Mouse (Mus musculus) small intestine, adult 2 months (tissue): ENCODE data around the gene Metap1. TPM values are rescaled to one million over a fixed set of nuclear protein-coding genes. Genes with fewer than 3 reads are reported as not detected.

Experiments used
- H3K27ac ChIP-seq: fragments of 200-500 bp; 2 replicates; pipeline ENCODE4 v1.5.1; 2012; ENCODE audit warnings: low read depth, low read length, control low read depth, inconsistent platforms; ENCODE audit not compliant: insufficient read depth
- H3K27me3 ChIP-seq: fragments of 200-500 bp; 2 replicates; pipeline ENCODE4 v1.6.1; 2012; ENCODE audit warnings: mild to moderate bottlenecking, moderate library complexity, low read length, inconsistent platforms; ENCODE audit not compliant: control insufficient read depth, insufficient read depth
- H3K36me3 ChIP-seq: fragments of 200-500 bp; 2 replicates; pipeline ENCODE4 v1.6.1; 2012; ENCODE audit warnings: mild to moderate bottlenecking, low read length, control low read depth, inconsistent platforms; ENCODE audit not compliant: control insufficient read depth, insufficient read depth
- H3K4me1 ChIP-seq: fragments of 200-500 bp; 2 replicates; pipeline ENCODE4 v1.6.1; 2012; ENCODE audit warnings: low read length, inconsistent platforms, mixed read lengths; ENCODE audit not compliant: control insufficient read depth, insufficient read depth, insufficient read length
- H3K4me3 ChIP-seq: fragments of 200-500 bp; 2 replicates; pipeline ENCODE4 v1.5.1; 2012; ENCODE audit warnings: low read depth, mild to moderate bottlenecking, control low read depth, inconsistent platforms, low read length, moderate library complexity
- CTCF ChIP-seq: fragments of 200-500 bp; IDR thresholded peaks from 2 replicates; pipeline ENCODE4 v1.5.1; 2012; ENCODE audit warnings: low read depth, mild to moderate bottlenecking, control low read depth, inconsistent platforms, low read length, moderate library complexity, mixed read lengths; ENCODE audit not compliant: insufficient replicate concordance, insufficient read length; ENCODE audit errors: extremely low read depth
- POLR2A ChIP-seq: fragments of 200-500 bp; IDR thresholded peaks from 2 replicates; pipeline ENCODE4 v1.6.1; 2012; ENCODE audit warnings: low read depth, mild to moderate bottlenecking, control low read depth, inconsistent platforms, low read length, moderate library complexity
- WGBS: fragments of 180-500 bp; shearing (Covaris S2); methylation state at CpG from one replicate; pipeline ENCODE4 v1.1.7; 2018; 5-methylcytosine and 5-hydroxymethylcytosine counted together
- polyA plus RNA-seq: library from polyadenylated mRNA; depleted of rRNA; stranded (reverse); fragments of >200 nt; gene quantifications from 2 replicates; pipeline ENCODE4 v1.2.3, GENCODE M21; 2012

Metap1 gene
- polyA plus RNA-seq, 1 experiment: 6.6 TPM

GRCm38 (mm10) chr3:138527667-138528231 is 38.4 kb upstream of the Metap1 start:
- WGBS: under 1% methylated on average over 61 of the region's 64 CpGs
- H3K27me3 ChIP-seq: no peaks in the 10 kb centered on the region
- peak overlapping the region; percentile 71 for H3K4me3 ChIP-seq
- TF ChIP-seq POLR2A: no peak
- TF ChIP-seq CTCF: no peak
- peaks cover 6% of the 10 kb centered on the region for H3K4me1 ChIP-seq
- H3K36me3 ChIP-seq: no peaks in the 10 kb centered on the region
- H3K27ac ChIP-seq: no peak overlapping the region

GRCm38 (mm10) chr3:138526916-138527666 is 37.8 kb upstream of the Metap1 start:
- Histone ChIP-seq H3K27ac (peak overlapping the region; percentile 98), H3K36me3 (no peaks in the 10 kb centered on the region), H3K4me3 (peak overlapping the region; percentile 83), H3K27me3 (no peaks in the 10 kb centered on the region), H3K4me1 (peaks cover 6% of the 10 kb centered on the region)
- peak; percentile 93 for TF ChIP-seq POLR2A
- no peak for TF ChIP-seq CTCF
- WGBS: 2% methylated on average over 83 of the region's 85 CpGs

GRCm38 (mm10) chr3:138526073-138526915 is 37.0 kb upstream of the Metap1 start, which contains the start of gene Eif4e:
TSS of gene Eif4e (plus strand) at chr3:138526179.
- Histone ChIP-seq H3K27me3 (no peaks in the 10 kb centered on the region), H3K4me1 (peaks cover 3% of the 10 kb centered on the region; the same call in 1 of the 2 replicates), H3K36me3 (no peaks in the 10 kb centered on the region), H3K4me3 (peak within 1 kb of the TSS; percentile 83), H3K27ac (peak within 1 kb of the TSS; percentile 98)
- TF ChIP-seq CTCF: no peak
- TF ChIP-seq POLR2A: no peak
- WGBS: 4% methylated on average over 39 of the region's 39 CpGs

GRCm38 (mm10) chr3:138525494-138525893 is 36.2 kb upstream of the Metap1 start:
- H3K36me3 ChIP-seq: no peaks in the 10 kb centered on the region
- no peak overlapping the region for H3K27ac ChIP-seq
- peaks cover 3% of the 10 kb centered on the region; the same call in 1 of the 2 replicates for H3K4me1 ChIP-seq
- H3K4me3 ChIP-seq: no peak overlapping the region
- WGBS: 88% methylated on average over 8 of the region's 8 CpGs
- TF ChIP-seq CTCF: no peak
- no peak for TF ChIP-seq POLR2A
- no peaks in the 10 kb centered on the region for H3K27me3 ChIP-seq

GRCm38 (mm10) chr3:138523956-138524355 is 34.6 kb upstream of the Metap1 start:
- no peaks in the 10 kb centered on the region for H3K27me3 ChIP-seq
- H3K4me1 ChIP-seq: peaks cover 3% of the 10 kb centered on the region; the same call in 1 of the 2 replicates
- WGBS: 94% methylated on average over 4 of the region's 4 CpGs
- TF ChIP-seq POLR2A (no peak), CTCF (no peak)
- no peak overlapping the region for H3K4me3 ChIP-seq
- no peak overlapping the region for H3K27ac ChIP-seq
- no peaks in the 10 kb centered on the region for H3K36me3 ChIP-seq

GRCm38 (mm10) chr3:138519218-138519617 is 29.9 kb upstream of the Metap1 start:
- no peak for TF ChIP-seq POLR2A
- no peak for TF ChIP-seq CTCF
- Histone ChIP-seq H3K4me3 (no peak overlapping the region), H3K4me1 (no peaks in the 10 kb centered on the region), H3K27me3 (no peaks in the 10 kb centered on the region), H3K36me3 (no peaks in the 10 kb centered on the region), H3K27ac (no peak overlapping the region)
- WGBS: 67% methylated on average over 6 of the region's 6 CpGs

GRCm38 (mm10) chr3:138517881-138518280 is 28.6 kb upstream of the Metap1 start:
- WGBS: 74% methylated on average over 3 of the region's 3 CpGs
- Histone ChIP-seq H3K4me3 (no peak overlapping the region), H3K36me3 (no peaks in the 10 kb centered on the region), H3K27me3 (no peaks in the 10 kb centered on the region), H3K4me1 (no peaks in the 10 kb centered on the region), H3K27ac (no peak overlapping the region)
- TF ChIP-seq POLR2A (no peak), CTCF (peak; percentile 55; the same call in 1 of the 2 replicates)
